ENCODE assay signal across 1 mouse cellular context in genomic region chr16:94719488-94719887, GRCm38 (mm10).
TF ChIP-seq lines count a peak whose summit lies in the region.

No protein-coding gene starts in this region.

TF ChIP-seq in CH12.LX, 34 proteins besides CTCF, POLR2A, EP300 and RAD21 (continued from another document):
- TF ChIP-seq NELFE (IDR thresholded peaks at IDR 0.05; ENCODE audit: low read depth, low read length) (no peak), ELF1 (IDR thresholded peaks at IDR 0.05; ENCODE audit: low read depth, low read length) (no peak), JUN (IDR thresholded peaks at IDR 0.05; ENCODE audit: insufficient read depth, low read depth, low read length) (no peak), BHLHE40 (IDR thresholded peaks at IDR 0.05; ENCODE audit: low read depth, low read length) (peak; percentile 34; the same call in 1 of the 2 replicates), CHD1 (IDR thresholded peaks at IDR 0.05; ENCODE audit: low read depth, low read length) (no peak), TBP (conservative IDR thresholded peaks at IDR 0.05; ENCODE audit: low read depth, low read length) (no peak), MAFK (IDR thresholded peaks at IDR 0.05; ENCODE audit: insufficient replicate concordance, low read length) (no peak), MEF2A (IDR thresholded peaks at IDR 0.05; ENCODE audit: borderline replicate concordance, low read depth, low read length) (0 out of 2 replicates have a peak, but pooled peaks have one; percentile 52), MYC (IDR thresholded peaks at IDR 0.05; ENCODE audit: low read depth, low read length) (no peak), GABPA (IDR thresholded peaks at IDR 0.05; ENCODE audit: insufficient replicate concordance, low read depth, low read length) (no peak), UBTF (IDR thresholded peaks at IDR 0.05; ENCODE audit: low read depth, low read length) (no peak), PAX5 (IDR thresholded peaks at IDR 0.05; ENCODE audit: low read length) (no peak), ZMIZ1 (IDR thresholded peaks at IDR 0.05; ENCODE audit: low read depth, low read length) (no peak), USF2 (conservative IDR thresholded peaks at IDR 0.05; ENCODE audit: low read depth, low read length) (no peak), CHD2 (IDR thresholded peaks at IDR 0.05; ENCODE audit: low read length) (no peak), JUND (conservative IDR thresholded peaks at IDR 0.05; ENCODE audit: low read depth, low read length) (no peak), SIN3A (IDR thresholded peaks at IDR 0.05; ENCODE audit: low read length) (no peak), ETS1 (conservative IDR thresholded peaks at IDR 0.05; ENCODE audit: low read depth, low read length) (peak; percentile 60; the same call in 1 of the 2 replicates)
